Mouse (Mus musculus) telencephalon, adult 2 months (tissue): ENCODE measurements at regions not wholly inside any gene's neighbourhood (a gene's known extent, or its start where the extent isn't known, plus 50 kb on each side); places are given as distances from the start of the nearest gene placed in this dataset.

Experiments
- DNase-seq: peaks from one replicate; pipeline ENCODE4 v3.0.0-alpha.2; 2011; ENCODE audit warnings: low read depth, low spot score

DNA sequence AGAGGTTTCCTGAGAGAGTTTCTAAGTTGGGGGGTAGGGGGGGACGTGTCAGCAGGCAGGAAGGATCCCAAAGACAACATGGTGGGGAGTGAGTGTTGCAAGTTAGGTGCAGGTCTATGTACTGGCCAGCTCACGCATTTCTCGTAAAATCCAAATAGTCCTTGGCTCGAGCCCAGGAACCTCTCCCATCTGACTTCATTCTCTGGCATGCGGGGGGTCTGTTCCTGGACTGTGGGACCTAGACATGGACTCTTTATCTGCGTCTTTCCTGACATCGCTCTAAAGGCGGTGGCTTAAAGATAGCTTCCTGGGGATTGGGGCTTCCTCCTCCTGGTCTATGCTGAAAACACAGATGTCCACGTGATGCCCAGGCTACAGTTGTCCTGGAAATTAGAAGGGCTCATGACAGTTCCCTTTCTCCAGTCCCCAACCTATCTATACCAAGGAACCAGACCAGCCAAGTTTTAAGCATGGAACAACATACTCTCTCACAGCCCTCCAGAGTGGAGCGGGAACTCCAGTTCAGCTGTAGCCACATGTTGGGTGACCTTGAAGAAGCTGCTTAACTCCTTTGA lies 93.7 kb upstream of the Zmiz1 start:
- DNase-seq = no peak

DNA sequence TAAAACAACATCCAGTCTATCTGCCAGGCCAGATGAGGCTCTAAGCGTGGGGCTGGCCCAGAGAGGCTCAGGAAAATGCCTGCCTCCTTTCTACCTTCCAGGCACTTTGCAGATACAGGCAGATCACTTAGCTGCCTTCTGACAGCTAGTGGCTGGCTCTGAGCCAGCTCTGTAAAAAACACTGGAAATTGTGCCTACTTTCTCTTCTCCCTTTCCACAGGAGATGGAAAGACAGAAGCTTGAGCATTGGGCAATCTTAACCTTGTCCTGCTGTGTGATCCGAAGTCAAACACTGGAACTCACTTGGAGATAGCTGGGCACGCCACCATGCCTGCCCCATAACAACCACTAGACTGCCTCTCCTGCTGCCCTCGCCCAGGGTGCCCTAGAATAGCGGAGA lies 93.0 kb upstream of the Zmiz1 start:
- no peak for DNase-seq

DNA sequence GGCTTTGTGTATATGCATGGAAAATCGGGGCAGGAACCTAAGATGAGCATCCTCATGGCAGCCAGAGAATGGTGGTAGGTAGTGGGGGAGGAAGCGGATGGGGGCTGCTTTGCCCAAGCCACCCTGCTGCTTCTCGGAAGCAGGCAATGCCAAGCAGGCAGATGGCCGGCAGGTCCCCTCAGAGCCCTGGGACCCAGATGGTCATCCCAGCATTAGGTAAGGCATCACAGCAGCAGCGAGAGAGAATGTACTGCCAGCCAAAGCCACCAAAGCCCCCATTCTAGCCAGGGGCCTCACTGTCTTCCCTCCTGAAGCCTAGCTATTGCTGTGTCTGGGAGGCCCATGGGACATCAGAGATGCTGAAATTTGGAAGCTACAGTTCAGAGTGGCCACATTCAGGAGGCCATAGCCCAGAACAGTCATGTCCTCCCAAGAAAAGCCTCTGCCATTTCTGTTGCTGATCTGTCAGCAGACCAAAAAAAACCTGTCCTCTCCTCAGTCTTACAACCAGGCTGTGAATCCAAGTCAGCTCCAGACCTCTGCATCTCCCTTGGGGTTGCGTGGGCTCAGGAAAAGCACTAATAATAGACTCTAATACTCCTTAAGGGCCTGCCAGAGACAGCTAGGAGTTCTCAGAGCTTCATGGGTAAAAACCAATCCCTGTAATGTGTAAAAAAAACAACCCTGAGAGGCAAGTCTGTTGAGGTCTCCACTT lies 88.5 kb upstream of the Zmiz1 start:
- peak; percentile 24 for DNase-seq

DNA sequence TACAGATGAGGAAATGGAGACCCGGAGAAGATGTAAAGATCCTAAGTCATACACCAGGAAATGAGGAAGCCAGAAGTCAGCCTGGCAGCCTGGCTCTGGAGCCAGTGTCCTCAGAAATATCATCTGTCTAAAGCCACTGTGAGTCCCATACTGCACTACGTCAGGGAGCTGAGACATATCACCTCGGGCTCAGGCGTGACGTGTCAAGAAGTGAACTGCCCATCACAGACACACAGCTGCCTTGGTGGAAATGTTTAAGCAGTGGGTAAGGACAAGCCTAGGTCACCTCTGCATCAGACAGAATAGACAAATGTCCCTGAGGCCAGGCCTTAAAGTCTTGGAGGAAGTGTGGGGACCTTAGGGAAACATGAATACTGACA lies 88.0 kb upstream of the Zmiz1 start:
- no peak for DNase-seq

DNA sequence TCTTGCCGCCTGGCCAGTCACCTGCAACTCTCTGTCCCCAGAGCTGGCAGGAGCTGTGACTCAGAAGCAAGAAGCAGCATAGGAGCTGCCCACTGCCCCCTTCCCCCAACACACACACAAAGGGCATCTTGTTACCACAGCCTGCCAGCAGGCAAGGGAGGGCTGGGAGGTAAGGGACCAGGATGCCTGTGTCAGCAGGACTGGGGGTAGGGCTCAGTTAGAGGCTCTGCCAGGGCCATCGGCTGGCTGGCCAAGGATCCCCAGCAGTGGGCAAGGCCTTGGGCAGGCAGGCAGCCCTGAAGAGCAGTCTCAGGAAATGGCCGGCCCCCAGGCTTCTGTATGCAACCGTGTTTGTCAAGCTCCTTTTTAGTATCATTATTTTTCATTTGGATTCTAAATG lies 87.3 kb upstream of the Zmiz1 start:
- DNase-seq = peak; percentile 39

DNA sequence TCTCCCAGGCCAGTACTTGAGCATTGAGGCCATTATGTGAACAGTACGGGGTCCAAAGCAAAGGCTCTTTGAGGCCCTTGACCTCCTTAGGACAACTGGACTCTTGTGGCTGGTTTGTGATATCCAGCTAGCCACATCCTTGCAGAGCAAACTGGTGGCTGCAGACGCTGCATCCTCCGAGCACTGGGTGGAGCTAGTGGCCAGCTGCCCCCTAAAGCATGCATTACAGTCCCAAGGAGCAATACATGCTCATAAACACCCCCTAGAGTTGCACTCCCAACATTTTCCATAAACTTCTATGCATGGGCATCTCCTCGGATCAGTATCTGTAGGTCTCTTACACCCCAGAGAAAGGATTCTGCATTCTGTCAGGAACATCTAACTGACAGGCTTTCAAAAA lies 86.4 kb upstream of the Zmiz1 start:
- DNase-seq = no peak

DNA sequence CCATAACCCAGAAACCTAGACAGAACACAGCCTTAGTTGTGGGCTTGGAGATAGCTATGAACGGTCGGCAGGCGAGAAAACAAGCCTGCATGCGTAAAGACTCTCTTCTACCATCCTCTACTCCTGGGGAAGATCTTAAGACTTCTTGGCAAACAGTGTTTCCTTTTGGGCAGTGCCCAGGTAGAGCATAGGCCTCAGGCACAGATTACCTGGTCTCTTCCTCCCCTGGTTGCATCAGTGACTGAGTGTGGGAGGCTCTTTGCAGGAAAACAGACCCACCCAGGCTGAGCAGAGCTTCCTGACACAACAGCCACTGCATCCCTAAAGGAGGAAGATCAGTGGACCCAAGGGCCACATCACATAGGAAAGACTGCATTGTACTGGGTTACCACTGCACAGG lies 85.8 kb upstream of the Zmiz1 start:
- DNase-seq = no peak

DNA sequence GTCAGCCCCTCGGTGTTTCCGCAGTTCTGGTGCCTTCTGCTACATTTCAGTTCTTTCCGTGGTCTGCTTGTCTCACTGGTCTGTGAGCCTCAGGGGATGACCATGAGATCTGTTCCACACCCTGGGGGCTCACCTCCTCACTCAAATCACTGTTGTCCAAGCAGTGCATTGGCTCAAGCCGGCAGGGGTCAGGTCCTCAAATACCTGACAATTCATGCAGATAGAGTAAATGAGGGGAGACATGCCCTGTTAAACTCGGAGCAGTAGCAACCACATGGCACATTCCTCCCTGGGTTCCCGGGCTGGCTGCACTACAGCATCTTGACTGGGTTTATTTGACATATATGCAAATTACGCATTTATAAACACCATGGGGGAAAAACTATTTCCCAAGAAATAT lies 84.0 kb upstream of the Zmiz1 start:
- no peak for DNase-seq

DNA sequence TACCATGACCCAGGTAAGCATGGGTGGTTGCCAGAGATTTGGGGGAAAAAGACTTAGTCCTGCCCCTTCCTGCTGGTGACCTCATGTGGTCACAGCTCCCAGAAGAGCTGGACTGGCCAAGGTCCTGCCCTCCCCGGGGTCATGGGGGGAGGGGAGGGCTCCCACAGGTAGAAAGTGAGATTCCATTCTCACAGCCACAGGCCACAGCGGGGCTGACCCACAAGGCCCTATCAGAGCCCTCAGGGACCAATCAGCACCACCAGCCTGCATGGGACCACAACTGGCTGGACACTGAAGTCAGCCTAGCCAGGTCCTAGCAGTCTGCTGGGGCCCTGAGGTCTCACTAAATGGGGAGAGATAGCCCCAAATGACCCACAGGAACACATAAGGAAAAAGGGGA lies 81.9 kb upstream of the Zmiz1 start:
- no peak for DNase-seq

DNA sequence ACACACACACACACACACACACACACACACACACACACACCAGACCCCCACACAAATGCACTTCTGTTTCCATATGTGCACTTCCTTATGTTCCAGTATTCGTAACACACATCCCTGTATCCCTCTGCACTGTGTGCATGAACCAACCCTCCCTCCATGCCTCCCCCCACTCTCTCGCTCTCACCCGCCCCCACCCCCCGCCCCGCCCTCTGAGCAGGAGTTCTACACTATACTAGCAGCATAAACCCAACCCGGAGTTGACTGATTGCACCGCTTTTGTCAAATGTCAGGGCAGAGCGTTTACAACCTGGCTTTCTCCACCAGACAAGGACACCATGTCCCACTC lies 81.5 kb upstream of the Zmiz1 start:
- no peak for DNase-seq

DNA sequence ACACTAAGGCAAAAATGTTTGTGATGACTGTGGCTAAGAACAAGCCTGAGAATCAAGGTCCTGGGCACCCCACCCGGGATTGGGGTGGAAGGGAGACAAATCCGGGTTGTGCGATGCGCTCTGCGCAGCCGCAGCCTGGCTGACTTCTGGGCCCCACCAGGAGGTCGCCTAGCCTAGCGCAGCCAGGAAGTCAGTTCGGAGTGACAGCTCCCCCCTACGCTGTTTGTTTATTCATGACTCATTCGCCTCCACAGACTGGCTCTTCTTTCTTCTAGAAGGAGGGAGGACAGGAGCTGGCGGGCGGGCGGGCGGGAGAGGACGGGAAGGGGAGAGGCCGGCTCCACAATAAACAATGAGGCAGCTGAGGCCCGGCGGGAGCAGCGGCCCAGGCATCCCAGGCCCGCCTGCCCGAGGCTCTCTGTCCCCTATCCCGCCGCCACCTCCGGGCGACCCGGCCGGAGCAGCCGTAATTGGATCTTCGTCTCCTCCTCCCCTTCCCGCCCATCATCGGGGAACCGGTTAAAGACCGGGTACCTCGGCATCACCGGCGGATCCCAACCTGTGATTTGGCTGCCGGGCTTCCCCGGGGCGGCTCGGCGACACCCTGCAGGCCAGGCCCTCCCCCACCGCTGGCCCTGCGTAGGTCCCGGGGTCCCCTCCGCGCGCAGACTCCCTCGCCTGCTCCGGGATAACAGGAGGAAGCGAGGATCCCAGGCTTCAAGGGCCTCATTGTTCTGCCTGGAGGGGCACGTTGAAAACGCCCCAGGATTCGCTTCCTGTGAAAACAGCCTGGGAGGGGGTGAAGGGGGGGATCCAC lies 80.9 kb upstream of the Zmiz1 start:
- DNase-seq = peak; percentile 93

DNA sequence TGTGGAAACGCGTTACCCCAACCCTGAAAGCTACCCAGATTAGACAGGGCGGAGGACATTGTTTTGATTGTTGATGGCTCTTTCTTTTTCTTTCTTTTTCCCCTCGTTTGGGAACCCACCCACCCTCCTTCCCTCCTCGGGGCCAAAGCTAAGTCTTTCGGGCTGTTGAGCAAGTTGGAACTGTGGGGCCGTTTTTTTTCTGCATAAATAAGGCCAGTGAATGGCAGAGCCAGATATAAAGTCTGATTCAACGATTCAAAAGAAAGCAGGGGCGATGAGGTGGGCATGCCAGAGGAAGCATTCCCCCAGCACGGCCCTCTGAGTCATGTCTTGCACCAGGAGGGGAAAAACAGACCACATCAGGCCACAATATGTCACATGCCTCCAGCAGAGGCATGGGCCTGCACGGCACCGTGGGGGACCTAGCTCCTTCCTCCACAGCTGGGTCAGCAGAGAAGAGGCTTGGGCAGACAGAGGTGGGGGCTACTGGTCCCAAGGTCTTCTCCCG lies 80.2 kb upstream of the Zmiz1 start:
- peak; percentile 23 for DNase-seq

DNA sequence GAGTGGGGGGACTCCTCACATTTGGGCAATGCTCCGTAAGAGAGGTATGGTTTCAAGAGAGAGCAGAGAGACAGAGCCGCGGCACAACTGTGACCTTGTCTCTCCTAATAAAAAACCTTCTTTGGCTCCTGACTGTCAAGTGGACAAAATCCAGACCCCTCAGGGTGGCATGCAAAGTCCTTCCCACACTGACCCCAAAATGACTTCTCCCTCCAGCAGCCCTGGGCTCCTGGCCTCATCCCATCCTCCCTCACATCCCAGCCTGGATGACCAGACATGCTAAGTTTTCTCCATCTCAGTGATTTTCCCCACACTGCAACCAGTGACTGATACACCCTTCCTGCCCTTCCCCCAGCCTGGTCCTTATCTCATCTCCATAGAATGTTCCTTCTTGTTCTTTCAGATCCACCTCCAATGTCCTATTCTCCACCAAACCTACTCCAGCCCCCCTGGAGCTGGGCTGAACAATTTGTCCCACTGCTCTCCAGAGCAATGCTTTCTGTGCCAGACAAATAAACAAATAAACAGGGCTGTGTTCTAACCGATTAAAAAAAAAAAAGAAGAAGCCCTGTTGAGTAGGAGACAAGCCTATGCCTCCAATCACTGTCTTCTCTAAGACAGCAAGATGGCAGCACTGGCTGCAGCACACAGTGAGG lies 75.7 kb upstream of the Zmiz1 start:
- DNase-seq = no peak

DNA sequence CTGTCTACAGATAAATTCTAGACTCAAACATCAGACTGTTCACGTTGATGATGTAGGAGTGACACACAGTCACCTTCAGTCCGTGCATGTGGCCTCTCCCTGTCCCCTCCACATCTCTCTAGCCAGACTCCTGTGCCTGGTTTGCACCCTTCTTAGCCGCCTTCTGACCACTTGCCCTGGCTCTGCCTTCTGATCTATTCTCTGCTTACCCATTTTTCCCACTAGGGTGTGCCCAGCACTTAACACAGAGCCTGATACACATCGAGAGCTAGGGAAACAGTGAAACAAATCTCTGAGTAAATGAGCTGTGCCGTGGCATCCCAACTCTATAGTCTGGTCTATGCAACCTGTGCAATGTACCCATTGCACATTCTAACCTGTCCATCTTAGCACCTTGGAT lies 73.3 kb upstream of the Zmiz1 start:
- no peak for DNase-seq

DNA sequence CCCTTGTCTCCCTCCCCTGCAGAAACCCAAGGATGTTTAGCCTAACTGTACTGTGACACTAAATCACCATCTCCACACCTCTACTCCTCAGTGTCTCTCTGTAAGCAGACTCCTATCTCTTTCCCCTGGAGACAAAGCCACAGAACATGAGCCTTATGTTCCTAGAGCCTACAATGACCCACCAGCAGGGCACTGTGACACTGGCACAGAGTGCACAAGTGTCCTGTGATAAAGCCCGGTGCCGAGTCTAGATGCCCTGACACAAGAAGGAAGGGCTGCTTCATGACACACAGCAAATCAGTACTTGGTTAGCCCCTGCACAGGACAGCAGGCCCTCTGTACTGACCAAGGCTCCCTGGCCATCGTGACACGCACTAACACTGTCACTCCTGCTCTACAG lies 71.2 kb upstream of the Zmiz1 start:
- DNase-seq = no peak

DNA sequence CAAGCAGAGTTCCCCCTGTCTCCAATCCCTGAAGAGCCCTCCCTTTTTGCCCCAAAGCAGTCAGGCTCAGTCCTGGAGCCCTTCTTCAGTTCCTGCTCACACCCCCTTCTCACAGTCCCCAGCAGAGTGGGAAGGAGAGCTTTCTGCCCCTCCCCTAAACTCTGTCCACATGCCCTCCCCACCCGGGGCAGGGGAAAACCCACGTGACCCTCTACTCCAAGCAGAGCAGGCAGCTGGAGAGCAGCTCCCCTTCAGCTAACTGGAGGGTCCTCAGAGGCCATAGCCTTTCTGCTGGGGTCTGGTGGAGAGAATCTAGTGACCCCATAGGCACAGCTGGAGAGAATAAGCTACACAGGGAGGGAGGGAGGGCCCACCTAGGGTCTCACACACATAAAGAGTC lies 69.7 kb upstream of the Zmiz1 start:
- no peak for DNase-seq

DNA sequence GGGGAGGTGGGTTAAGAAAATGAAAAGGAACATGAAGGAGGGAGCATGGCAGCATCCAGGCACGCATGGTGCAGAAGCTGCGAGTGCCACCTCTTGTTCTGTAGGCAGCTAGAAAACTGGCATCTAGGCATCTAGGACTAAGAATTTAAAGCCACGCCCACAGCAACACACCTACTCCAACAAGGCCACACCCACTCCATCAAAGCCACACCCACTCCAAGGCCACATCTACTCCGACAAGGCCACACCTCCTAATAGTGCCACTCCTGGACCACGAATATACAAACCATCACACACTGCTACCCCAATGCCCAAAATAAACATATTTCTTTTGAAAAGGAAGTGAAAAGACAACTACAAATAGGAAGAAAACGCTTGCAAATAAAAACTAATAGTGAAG lies 66.6 kb upstream of the Zmiz1 start:
- no peak for DNase-seq

DNA sequence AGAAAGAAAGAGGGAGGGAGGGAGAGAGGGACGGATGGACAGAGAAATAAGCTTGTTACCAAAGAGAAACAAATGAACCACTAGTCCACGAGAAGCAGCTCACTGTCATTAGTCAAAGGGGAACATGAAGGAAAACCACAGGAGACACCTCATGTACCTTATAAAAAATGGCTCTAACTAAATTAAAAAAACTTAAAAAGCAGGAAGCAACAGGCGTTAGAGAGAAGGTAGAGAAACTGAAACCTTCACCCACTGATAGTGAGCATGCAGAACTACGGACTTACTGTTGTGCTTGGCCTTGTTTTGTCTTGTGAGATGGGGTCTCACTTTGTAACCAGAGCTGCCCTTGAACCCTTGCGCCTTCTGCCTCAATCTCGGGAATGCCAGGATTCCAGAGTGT lies 66.0 kb upstream of the Zmiz1 start:
- no peak for DNase-seq

DNA sequence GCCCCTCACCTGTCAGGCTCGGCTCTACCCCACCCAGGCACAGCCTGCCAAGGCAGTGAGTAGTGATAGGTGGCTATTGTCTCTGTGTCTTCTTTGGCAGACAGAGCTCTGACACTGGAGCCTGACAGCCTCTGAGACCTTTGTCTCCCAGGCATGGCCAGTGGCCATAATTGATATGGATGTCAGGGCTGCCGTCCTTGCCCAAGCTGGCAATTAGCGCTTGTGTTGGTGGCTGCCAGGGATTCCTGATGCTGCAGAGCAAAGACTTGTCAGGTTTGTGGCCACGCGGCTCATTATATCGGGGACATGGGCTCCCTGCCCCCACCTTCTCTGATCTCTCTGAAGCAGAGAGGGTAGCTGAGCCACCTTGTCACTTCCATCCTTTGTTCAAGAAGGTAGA lies 64.1 kb upstream of the Zmiz1 start:
- DNase-seq = no peak

DNA sequence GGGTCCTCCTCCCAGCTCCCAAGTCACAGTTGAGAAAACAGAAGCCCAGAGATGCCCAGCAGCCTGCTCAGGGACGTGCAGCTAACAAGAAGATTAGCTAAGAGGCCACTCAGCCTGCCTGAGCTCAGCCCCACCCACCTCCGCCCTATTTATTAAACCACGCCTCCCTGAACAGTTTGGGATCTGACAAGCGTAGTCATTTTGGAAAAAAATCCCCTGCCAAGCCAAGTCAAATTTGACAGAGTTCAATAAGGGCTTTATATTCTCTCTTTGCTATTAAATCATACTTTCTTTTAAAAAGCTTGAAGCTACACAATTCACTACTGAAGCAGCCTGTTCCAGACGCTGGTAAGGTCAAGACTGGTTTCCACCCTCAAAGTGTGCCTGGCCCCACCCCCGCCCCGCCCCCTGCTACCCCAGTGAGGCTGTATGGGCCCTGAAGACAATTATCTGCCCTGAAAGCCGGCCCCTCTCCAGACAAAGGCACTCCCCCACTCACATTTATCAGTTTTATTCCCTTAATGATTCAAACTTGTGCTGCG lies 61.9 kb upstream of the Zmiz1 start:
- no peak for DNase-seq

DNA sequence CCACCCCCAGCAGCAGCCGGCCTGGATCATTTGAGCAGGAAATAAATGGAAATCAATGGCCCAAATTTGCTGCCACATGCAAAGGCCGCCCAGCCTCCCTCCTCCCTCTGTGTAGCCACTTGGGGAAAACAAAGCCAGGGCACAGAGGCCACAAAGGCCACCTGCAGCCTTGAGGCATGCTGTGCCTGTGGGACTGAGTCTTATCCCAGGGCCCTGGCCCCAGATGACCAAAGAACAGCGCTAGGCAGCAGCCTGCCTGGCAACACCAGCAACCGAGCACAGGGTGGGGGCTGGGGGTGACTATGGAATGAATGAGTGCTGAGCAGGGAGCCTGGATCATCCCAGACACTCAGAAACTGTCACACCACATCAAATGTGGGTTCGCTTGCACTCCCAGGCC lies 61.2 kb upstream of the Zmiz1 start:
- no peak for DNase-seq

DNA sequence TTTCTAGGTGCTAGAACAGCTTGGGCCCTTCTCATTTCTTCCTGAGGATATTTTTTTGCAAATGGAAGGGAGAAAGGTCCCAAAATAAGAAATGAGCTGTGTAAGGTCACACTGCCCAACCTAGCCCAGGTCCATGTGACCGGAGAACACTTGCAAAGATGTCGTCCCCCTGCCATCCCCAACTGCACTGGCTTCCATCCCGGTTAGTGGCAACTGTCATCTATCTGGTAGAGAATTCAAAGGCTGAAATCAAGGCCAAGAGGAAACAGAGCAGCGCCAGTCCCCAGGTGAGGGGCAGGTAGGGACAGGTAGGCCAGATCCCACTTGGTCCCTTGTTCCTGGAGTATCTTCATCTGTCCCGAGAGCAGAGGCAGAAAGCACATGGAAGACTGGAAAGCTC lies 60.2 kb upstream of the Zmiz1 start:
- DNase-seq = no peak
